Mouse (Mus musculus) forebrain, embryonic 15.5 days (tissue): ENCODE measurements around the gene AC140267.1. TPM values are rescaled to one million over a fixed set of nuclear protein-coding genes. Genes with fewer than 3 reads are reported as not detected.

Experiments used
- ATAC-seq: fragments of 200-750 bp; cut with Nextera tagmentation; replicated peaks from 2 replicates; pipeline ENCODE4 v1.8.0; 2017; ENCODE audit warnings: mild to moderate bottlenecking, moderate TSS enrichment, moderate library complexity
- H3K27ac ChIP-seq: fragments of 300-500 bp; sonication (generic); replicated peaks from 2 replicates; pipeline ENCODE4 v1.5.1; 2015; ENCODE audit warnings: mild to moderate bottlenecking, inconsistent platforms
- H3K27me3 ChIP-seq: fragments of 300-500 bp; sonication (generic); 2 replicates; pipeline ENCODE4 v1.6.1; 2015; ENCODE audit warnings: inconsistent platforms
- H3K36me3 ChIP-seq: fragments of 300-500 bp; sonication (generic); 2 replicates; pipeline ENCODE4 v1.6.1; 2015; ENCODE audit warnings: mild to moderate bottlenecking, inconsistent platforms
- H3K4me1 ChIP-seq: fragments of 300-500 bp; sonication (generic); 2 replicates; pipeline ENCODE4 v1.6.1; 2015; ENCODE audit warnings: inconsistent platforms
- H3K4me2 ChIP-seq: fragments of 300-500 bp; sonication (generic); replicated peaks from 2 replicates; pipeline ENCODE4 v1.6.1; 2015; ENCODE audit warnings: mild to moderate bottlenecking, inconsistent platforms
- H3K4me3 ChIP-seq: fragments of 300-500 bp; sonication (generic); 2 replicates; pipeline ENCODE4 v1.5.1; 2015; ENCODE audit warnings: mild to moderate bottlenecking, inconsistent platforms
- H3K9ac ChIP-seq: fragments of 300-500 bp; sonication (generic); replicated peaks from 2 replicates; pipeline ENCODE4 v1.6.1; 2015; ENCODE audit warnings: mild to moderate bottlenecking, inconsistent platforms
- H3K9me3 ChIP-seq: fragments of 300-500 bp; sonication (generic); 2 replicates; pipeline ENCODE4 v1.6.1; 2016; ENCODE audit warnings: inconsistent platforms
- WGBS: fragments of 180-500 bp; shearing (Covaris S2); methylation state at CpG from one replicate; pipeline ENCODE4 v1.1.7; 2015; ENCODE audit warnings: mixed read lengths; 5-methylcytosine and 5-hydroxymethylcytosine counted together
- polyA plus RNA-seq: library from polyadenylated mRNA; unstranded; fragments of >200 nt; fragmentation: Nextera tagmentation; extraction: Ambion mirVana; gene quantifications from 2 replicates; pipeline ENCODE4 v1.2.1, GENCODE M21; 2015

Gene AC140267.1
- polyA plus RNA-seq, 1 experiment from 2014 or later: 4.2 TPM

DNA sequence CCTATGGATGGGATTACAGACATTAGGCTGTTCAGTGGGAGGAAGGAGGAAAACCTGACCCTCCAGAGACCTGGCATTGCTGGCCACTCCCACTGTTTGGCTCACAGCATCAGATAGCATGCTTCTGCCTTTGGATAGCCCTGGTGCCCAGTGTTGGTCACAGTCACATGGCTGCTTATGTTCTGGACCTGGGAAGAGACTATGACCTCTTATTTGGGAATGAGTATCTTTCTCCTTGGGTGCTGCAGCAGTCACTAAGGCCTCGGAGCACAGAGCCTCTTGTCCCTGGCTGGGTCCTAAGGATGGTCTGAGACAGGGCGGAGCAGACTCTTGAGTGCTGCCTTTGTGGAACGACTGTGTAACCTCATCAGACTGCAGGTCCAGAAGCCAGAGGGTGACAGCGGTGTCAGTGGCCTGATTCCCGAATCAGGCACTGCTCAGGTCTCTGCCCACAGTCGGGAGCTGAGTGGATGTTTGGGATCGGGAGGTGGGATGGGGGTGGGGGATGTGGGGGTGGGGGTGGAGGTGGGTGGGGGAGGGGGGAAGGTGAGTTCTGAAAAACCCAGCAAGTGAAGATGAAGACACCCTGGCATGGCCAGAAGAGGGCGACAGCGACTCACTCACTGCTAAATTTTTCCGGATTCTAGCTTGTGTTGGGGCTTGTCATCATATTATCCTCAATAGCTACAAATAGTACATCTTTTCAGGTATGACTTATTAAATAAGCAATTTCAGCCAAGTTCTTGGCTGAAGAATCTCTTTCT lies 19.7 kb upstream of the AC140267.1 start:
- H3K27ac ChIP-seq: no peak overlapping the region
- 15% methylated on average over 10 of the region's 10 CpGs for WGBS
- H3K36me3 ChIP-seq: peaks cover 14% of the 10 kb centered on the region; the same call in 1 of the 2 replicates
- ATAC-seq: no peak
- no peak overlapping the region for H3K4me3 ChIP-seq
- H3K9me3 ChIP-seq: no peaks in the 10 kb centered on the region
- H3K4me1 ChIP-seq: no peaks in the 10 kb centered on the region
- no peak overlapping the region for H3K9ac ChIP-seq
- no peak overlapping the region for H3K4me2 ChIP-seq
- no peaks in the 10 kb centered on the region for H3K27me3 ChIP-seq

DNA sequence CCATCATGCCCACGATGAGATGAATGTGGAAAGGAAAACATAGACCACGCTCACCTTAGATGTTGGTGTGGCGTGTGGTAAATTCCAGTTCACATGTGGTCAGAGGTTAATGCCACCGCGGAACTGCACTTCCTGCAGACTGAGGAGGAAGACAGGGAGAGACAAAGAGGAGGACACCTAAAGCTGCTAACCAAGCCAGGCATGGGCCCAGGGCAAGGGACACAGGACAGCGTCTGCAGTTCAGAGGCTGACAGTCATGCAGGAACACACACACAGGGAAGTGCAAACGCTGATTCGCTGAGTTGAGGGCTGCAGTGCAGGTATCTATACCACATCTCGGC lies 19.2 kb upstream of the AC140267.1 start:
- H3K36me3 ChIP-seq: peaks cover 9% of the 10 kb centered on the region; the same call in 1 of the 2 replicates
- no peak overlapping the region for H3K27ac ChIP-seq
- no peaks in the 10 kb centered on the region for H3K4me1 ChIP-seq
- no peak overlapping the region for H3K4me2 ChIP-seq
- no peaks in the 10 kb centered on the region for H3K27me3 ChIP-seq
- no peak for ATAC-seq
- no peak overlapping the region for H3K9ac ChIP-seq
- H3K4me3 ChIP-seq: no peak overlapping the region
- no peaks in the 10 kb centered on the region for H3K9me3 ChIP-seq
- 69% methylated on average over 9 of the region's 9 CpGs for WGBS

DNA sequence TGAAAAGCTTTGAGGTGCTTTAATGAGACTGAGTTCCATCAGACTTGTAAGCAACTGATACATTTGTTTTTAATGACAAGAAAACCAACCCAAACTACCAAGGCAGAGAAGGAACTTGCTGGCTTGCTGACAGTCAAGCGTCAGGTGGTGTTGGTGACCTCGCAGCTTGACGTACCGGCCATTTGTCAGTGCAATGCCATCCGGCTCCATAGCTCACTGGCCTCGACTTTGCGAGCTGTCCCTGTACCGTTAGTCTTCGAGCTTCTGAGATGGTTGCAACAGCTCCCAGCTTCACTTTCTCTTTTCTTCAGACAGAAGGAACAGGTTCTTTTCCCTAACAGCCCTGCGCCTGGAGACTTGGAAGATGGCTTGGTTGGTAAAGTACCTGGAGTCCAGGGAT lies 18.2 kb upstream of the AC140267.1 start:
- WGBS: 93% methylated on average over 10 of the region's 10 CpGs
- no peak overlapping the region for H3K27ac ChIP-seq
- H3K27me3 ChIP-seq: no peaks in the 10 kb centered on the region
- H3K4me3 ChIP-seq: no peak overlapping the region
- H3K9me3 ChIP-seq: no peaks in the 10 kb centered on the region
- H3K9ac ChIP-seq: no peak overlapping the region
- no peak for ATAC-seq
- no peaks in the 10 kb centered on the region for H3K4me1 ChIP-seq
- no peaks in the 10 kb centered on the region; the same call in 1 of the 2 replicates for H3K36me3 ChIP-seq
- no peak overlapping the region for H3K4me2 ChIP-seq

DNA sequence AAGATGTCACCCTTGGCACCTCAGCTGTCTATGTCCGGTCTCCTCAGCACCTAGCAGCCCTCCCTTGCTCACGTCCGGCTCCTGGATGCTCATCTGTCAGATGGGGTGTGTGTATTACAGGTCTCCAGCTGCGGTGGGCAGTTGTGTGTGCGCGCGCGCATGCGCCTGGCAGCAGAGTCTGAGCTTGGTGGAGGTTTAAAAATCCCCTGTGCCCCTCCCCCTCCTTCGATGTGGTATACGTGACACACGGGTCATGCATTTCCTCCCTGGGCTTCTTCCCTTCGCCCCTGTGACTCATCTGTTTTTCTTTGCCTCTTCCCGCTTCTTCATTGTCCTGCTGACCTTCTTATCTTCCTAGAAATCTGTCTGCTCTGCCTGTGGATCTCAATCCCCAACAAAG lies 16.4 kb upstream of the AC140267.1 start:
- no peak for ATAC-seq
- 61% methylated on average over 14 of the region's 14 CpGs for WGBS
- H3K4me1 ChIP-seq: no peaks in the 10 kb centered on the region
- H3K27me3 ChIP-seq: no peaks in the 10 kb centered on the region
- no peak overlapping the region for H3K4me3 ChIP-seq
- H3K9me3 ChIP-seq: no peaks in the 10 kb centered on the region
- H3K27ac ChIP-seq: no peak overlapping the region
- no peak overlapping the region for H3K9ac ChIP-seq
- H3K36me3 ChIP-seq: no peaks in the 10 kb centered on the region
- no peak overlapping the region for H3K4me2 ChIP-seq

DNA sequence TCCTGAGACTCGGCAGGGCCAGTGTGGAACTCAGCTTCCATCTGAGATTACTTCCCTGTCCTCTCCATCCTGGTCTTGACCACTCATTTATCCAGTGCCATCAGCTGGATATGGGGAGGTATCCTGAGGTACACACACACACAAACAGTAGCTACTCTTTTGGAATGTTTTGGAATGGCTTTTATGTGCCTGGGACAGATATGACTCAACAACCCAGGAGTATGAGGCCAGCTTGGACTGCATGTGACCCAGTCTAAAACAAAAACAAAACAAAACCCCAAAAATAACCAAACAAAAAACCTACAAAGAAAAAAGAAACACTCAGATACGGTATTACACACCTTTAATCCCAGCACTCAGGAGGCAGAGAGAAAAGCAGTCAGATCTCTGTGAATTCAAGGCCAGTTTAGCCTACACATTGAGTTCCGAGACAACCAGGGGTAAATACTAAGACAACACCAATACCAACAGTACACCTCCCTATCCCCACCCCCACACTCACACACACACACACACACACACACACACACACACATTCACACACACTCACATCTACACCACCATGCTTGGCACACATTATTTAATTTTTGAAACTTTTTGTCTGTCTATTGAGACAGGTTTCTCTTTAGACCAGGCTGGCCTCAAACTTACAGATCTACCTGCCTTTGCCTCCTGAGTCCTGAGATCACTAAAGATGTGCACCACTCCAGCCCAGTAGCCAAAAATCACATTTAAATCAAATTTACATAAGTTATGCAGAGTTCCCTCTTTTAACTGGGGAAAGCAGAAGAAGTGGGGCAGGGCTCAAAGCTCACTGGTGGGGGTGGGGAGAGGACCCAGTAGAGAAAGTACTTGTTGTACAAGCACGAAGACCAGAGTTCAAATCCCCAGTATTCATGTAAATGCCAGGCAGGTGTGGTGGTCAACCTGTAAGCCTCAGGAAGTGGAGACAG lies 15.7 kb upstream of the AC140267.1 start:
- Histone ChIP-seq H3K9ac (no peak overlapping the region), H3K27ac (no peak overlapping the region), H3K36me3 (no peaks in the 10 kb centered on the region), H3K4me2 (no peak overlapping the region), H3K9me3 (no peaks in the 10 kb centered on the region), H3K4me1 (no peaks in the 10 kb centered on the region), H3K27me3 (no peaks in the 10 kb centered on the region), H3K4me3 (no peak overlapping the region)
- WGBS: 75% methylated on average over 4 of the region's 4 CpGs
- no peak for ATAC-seq

DNA sequence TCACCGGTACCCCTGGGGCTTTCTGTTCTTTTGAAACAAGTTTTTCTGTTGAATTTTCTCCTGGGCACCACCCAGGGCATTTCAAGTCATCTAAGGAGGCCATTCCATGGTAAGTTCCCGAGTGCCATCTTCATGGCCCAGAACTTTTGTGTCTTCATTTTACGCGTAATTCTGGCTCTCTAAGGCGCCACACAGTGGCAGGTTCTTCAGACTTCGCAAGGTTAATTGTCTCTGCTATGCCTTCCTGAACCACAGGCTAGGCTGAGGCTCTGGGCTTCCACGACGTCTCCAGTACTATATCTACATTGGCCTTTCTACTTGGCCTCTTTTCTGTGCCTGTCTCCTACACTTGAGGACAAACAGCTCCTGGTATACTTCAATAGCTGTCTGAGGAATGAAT lies 14.6 kb upstream of the AC140267.1 start:
- H3K36me3 ChIP-seq: no peaks in the 10 kb centered on the region
- H3K27ac ChIP-seq: no peak overlapping the region
- no peak overlapping the region for H3K4me3 ChIP-seq
- WGBS: 74% methylated on average over 8 of the region's 8 CpGs
- no peak overlapping the region for H3K9ac ChIP-seq
- H3K4me2 ChIP-seq: no peak overlapping the region
- no peaks in the 10 kb centered on the region for H3K9me3 ChIP-seq
- H3K4me1 ChIP-seq: no peaks in the 10 kb centered on the region
- no peak for ATAC-seq
- no peaks in the 10 kb centered on the region for H3K27me3 ChIP-seq

DNA sequence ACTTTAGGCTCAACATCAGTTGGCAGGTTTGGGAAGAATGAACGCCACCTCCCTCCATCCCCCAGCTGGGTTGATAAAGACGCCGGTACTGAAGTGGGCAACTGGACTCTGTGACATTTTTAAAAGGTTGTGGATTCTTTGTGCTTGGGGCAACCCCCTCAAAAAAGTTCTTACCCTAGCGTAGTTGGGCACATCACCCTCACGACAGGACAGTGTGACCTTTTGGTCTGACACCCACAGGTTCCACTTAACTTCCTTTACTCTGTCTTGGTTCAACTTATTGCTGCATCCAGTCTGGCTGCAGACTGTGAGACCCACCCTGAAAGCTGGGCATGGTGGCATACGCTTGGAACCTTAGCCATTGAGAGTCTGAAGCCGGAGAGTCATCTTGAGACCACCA lies 11.9 kb upstream of the AC140267.1 start:
- Histone ChIP-seq H3K9me3 (no peaks in the 10 kb centered on the region), H3K27me3 (no peaks in the 10 kb centered on the region), H3K27ac (no peak overlapping the region), H3K36me3 (no peaks in the 10 kb centered on the region), H3K9ac (no peak overlapping the region), H3K4me2 (no peak overlapping the region), H3K4me1 (peaks cover 5% of the 10 kb centered on the region; the same call in 1 of the 2 replicates), H3K4me3 (no peak overlapping the region)
- WGBS: 91% methylated on average over 7 of the region's 7 CpGs
- ATAC-seq: no peak

DNA sequence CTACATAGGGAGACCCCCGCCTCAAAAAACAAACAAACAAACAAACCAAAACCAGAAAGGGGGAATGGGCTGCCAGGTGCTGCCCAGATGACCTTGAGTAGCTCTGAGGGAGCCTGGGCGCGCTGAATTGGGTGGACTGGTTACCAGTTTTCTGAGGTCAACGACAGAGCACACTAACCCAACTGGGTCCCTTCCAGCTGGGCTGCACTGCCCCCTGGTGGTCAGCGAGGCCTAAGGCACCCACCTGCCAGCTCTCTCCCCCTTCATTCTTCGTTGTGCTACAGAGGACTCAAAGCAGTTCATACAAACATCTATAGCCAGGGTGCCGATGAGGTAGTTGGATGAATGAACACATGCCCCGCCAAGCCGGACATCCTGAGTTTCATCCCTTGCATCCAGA lies 10.4 kb upstream of the AC140267.1 start:
- H3K4me3 ChIP-seq: no peak overlapping the region
- no peak overlapping the region for H3K27ac ChIP-seq
- no peak for ATAC-seq

DNA sequence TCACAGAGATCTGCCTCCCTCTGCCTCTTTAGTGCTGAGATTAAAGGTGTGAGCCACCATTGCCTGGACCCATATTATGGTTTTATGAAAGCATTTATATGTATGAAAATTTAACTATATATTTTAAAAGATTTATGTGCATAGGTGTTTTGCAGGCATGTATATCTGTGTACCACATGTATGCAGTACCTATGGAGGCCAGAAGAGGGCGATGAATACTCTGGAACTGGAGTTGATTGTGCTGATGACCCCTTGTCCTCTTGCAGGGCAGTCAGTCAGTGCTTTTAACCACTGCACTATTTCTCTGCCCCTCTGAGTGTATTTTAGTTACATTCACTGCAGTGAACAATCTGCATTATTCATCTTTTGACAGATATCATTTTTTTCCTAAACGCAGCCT lies 9.8 kb upstream of the AC140267.1 start:
- Histone ChIP-seq H3K4me3 (no peak overlapping the region), H3K36me3 (no peaks in the 10 kb centered on the region), H3K27me3 (no peaks in the 10 kb centered on the region), H3K9me3 (no peaks in the 10 kb centered on the region), H3K4me2 (no peak overlapping the region), H3K9ac (no peak overlapping the region), H3K27ac (no peak overlapping the region), H3K4me1 (peaks cover 5% of the 10 kb centered on the region; the same call in 1 of the 2 replicates)
- 44% methylated on average over 2 of the region's 2 CpGs for WGBS
- ATAC-seq: no peak

More for the DNA sequence above, 10.4 kb upstream of the AC140267.1 start:
- H3K4me2 ChIP-seq: no peak overlapping the region
- H3K36me3 ChIP-seq: no peaks in the 10 kb centered on the region
- no peaks in the 10 kb centered on the region for H3K27me3 ChIP-seq
- no peaks in the 10 kb centered on the region for H3K9me3 ChIP-seq
- 23% methylated on average over 9 of the region's 9 CpGs for WGBS
- peaks cover 5% of the 10 kb centered on the region; the same call in 1 of the 2 replicates for H3K4me1 ChIP-seq
- no peak overlapping the region for H3K9ac ChIP-seq

DNA sequence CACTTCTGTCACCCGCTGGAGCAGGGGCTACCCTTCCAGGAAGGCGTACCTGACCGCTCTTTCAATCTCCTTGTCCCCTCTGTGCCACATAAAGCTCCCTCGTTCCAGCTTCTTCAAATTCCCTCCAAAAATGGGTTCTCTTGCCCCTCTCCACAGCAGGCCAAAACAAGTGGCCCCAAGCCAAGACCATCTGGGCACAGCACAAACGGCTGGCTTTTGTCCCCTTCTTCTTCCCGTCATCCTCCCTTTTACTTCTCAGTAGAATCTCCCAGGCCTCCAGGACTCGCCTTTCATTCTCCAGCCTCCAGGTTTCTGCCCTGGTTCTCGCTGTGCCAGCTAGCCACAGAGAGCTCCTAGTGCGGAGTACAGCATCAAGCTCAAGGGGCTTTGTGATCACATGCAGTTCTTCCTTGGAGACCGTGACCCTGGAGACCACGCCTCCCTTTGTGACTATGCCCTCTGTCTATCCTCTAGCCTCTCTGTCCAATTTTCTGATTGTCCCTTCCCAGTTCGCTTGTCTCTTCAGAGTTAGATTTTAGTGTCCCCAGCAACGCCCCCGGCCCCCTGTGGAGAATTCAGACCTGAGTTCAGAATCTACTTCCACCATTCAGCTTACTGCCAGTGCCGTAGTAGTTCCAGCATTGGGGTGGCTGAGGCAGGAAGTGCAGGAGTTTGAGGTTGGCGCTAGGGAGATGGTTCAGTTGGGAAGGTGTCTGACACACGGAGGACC lies 7.4 kb upstream of the AC140267.1 start:
- Histone ChIP-seq H3K4me1 (peaks cover 8% of the 10 kb centered on the region), H3K36me3 (no peaks in the 10 kb centered on the region), H3K4me3 (no peak overlapping the region), H3K27me3 (no peaks in the 10 kb centered on the region), H3K27ac (0 out of 2 replicates have a peak overlapping the region, but pooled peaks have one; percentile 40), H3K9ac (no peak overlapping the region), H3K9me3 (no peaks in the 10 kb centered on the region), H3K4me2 (no peak overlapping the region)
- 67% methylated on average over 17 of the region's 17 CpGs for WGBS
- ATAC-seq: no peak

DNA sequence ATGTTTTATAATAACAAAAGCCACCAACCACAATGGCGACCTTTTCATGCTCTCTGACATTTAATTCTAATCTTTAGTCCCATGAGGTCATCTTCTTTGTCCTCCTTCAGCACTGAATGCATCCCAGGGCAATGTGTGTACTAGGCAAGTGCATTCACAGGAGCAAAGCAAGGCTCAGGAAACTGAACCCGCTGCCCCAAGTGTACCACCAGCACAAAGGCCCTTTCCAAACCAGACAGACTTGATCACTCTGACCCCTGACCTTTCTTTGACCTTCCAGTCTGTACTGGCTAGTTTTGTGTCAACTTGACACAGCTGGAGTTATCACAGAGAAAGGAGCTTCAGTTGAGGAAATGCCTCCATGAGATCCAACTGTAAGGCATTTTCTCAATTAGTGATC lies 3.3 kb upstream of the AC140267.1 start:
- Histone ChIP-seq H3K9ac (no peak overlapping the region), H3K9me3 (no peaks in the 10 kb centered on the region), H3K4me3 (no peak overlapping the region), H3K4me2 (no peak overlapping the region), H3K27ac (no peak overlapping the region), H3K4me1 (peaks cover 23% of the 10 kb centered on the region), H3K27me3 (no peaks in the 10 kb centered on the region), H3K36me3 (peaks cover 16% of the 10 kb centered on the region)
- ATAC-seq: no peak
- WGBS: 35% methylated on average over 2 of the region's 2 CpGs

DNA sequence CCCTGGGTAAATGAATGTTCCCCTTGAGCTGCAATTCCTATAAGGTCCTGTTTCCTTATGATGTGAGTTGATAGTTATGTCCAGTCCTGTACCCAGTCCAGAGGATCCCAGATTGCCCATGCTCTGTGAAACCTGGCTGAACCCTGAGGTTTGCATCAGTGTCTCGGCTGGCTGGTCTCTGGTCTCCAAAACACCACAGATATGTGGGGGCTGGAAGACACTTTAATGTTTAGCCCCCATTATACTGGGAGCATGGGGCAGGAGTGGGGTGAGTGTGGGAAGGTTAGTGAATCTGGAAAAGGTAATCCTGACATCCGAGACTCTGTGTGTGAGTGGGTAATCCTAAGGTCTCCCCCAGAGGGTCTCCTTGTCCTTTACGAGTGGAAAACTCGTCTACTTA lies 2.6 kb upstream of the AC140267.1 start:
- Histone ChIP-seq H3K9ac (peak overlapping the region; percentile 88), H3K4me3 (no peak overlapping the region), H3K4me2 (peak overlapping the region; percentile 87; the same call in 1 of the 2 replicates), H3K27ac (peak overlapping the region; percentile 88), H3K36me3 (peaks cover 20% of the 10 kb centered on the region), H3K4me1 (peaks cover 22% of the 10 kb centered on the region), H3K27me3 (no peaks in the 10 kb centered on the region), H3K9me3 (no peaks in the 10 kb centered on the region)
- 64% methylated on average over 4 of the region's 4 CpGs for WGBS
- no peak; the same call in 1 of the 2 replicates for ATAC-seq
